Mouse (Mus musculus) heart, embryonic 15.5 days (tissue): Measurements from ENCODE around the gene Foxr1. TPM values are rescaled to one million over a fixed set of nuclear protein-coding genes. Genes with fewer than 3 reads are reported as not detected.
"Not testable (repeated sequence)": the region's sequence is repeated elsewhere in the genome, so short reads cannot be mapped to it uniquely, and the experiment has no call there.

ENCODE experiments used
- ATAC-seq: fragments of 200-750 bp; cut with Nextera tagmentation; replicated peaks from 2 replicates; pipeline ENCODE4 v1.8.0; 2017; ENCODE audit warnings: low read depth, moderate TSS enrichment; ENCODE audit not compliant: insufficient number of reproducible peaks, insufficient read depth, low FRiP score
- H3K27ac ChIP-seq: fragments of 300-500 bp; sonication (generic); 2 replicates; pipeline ENCODE4 v1.5.1; 2015; ENCODE audit warnings: mild to moderate bottlenecking, inconsistent platforms
- H3K27me3 ChIP-seq: fragments of 300-500 bp; sonication (generic); 2 replicates; pipeline ENCODE4 v1.6.1; 2015; ENCODE audit warnings: inconsistent platforms
- H3K36me3 ChIP-seq: fragments of 300-500 bp; sonication (generic); 2 replicates; pipeline ENCODE4 v1.6.1; 2015; ENCODE audit warnings: mild to moderate bottlenecking, inconsistent platforms
- H3K4me1 ChIP-seq: fragments of 300-500 bp; sonication (generic); replicated peaks from 2 replicates; pipeline ENCODE4 v1.6.1; 2015; ENCODE audit warnings: inconsistent platforms
- H3K4me2 ChIP-seq: fragments of 300-500 bp; sonication (generic); 2 replicates; pipeline ENCODE4 v1.6.1; 2015; ENCODE audit warnings: inconsistent platforms, mild to moderate bottlenecking, moderate library complexity
- H3K4me3 ChIP-seq: fragments of 300-500 bp; sonication (generic); 2 replicates; pipeline ENCODE4 v1.5.1; 2015; ENCODE audit warnings: mild to moderate bottlenecking, inconsistent platforms
- H3K9ac ChIP-seq: fragments of 300-500 bp; sonication (generic); 2 replicates; pipeline ENCODE4 v1.6.1; 2015; ENCODE audit warnings: mild to moderate bottlenecking, inconsistent platforms
- H3K9me3 ChIP-seq: fragments of 300-500 bp; sonication (generic); replicated peaks from 2 replicates; pipeline ENCODE4 v1.6.1; 2016; ENCODE audit warnings: inconsistent platforms
- WGBS: fragments of 180-500 bp; shearing (Covaris S2); methylation state at CpG from one replicate; pipeline ENCODE4 v1.1.7; 2015; ENCODE audit warnings: mixed read lengths; 5-methylcytosine and 5-hydroxymethylcytosine counted together
- polyA plus RNA-seq: library from polyadenylated mRNA; unstranded; fragments of >200 nt; fragmentation: Nextera tagmentation; extraction: Ambion mirVana; gene quantifications from 2 replicates; pipeline ENCODE4 v1.2.1, GENCODE M21; 2015

The Foxr1 gene
- polyA plus RNA-seq, 1 experiment from 2014 or later: not detected

- 76% methylated on average over 2 of the region's 2 CpGs for WGBS
- H3K9me3 ChIP-seq: no peaks in the 10 kb centered on the region
- no peak for ATAC-seq
- no peaks in the 10 kb centered on the region for H3K27me3 ChIP-seq
- no peak overlapping the region for H3K4me3 ChIP-seq
- H3K4me2 ChIP-seq: no peak overlapping the region
- peaks cover 57% of the 10 kb centered on the region for H3K36me3 ChIP-seq
- no peak overlapping the region for H3K9ac ChIP-seq
- peaks cover 19% of the 10 kb centered on the region for H3K4me1 ChIP-seq
- H3K27ac ChIP-seq: no peak overlapping the region
These were observed 30.1 kb downstream of the Foxr1 start for GRCm38 (mm10) chr9:44410647-44411336.

DNA sequence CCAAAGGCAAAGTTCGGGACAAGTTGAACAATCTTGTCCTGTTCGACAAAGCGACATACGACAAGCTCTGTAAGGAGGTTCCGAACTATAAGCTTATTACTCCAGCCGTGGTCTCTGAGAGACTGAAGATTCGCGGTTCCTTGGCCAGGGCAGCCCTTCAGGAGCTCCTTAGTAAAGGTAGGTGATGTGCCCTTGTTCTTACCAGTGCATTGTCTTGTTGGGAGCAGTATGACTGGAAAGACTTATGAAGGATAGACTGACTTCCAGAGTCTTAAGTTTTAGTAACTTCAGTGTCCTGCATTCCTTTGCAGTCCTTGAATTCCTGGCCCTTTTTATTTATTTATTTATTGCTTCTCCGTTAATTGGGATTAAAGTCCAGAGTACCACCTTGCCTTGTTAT, 32.2 kb downstream of the Foxr1 start:
- 73% methylated on average over 9 of the region's 9 CpGs for WGBS
- H3K27ac ChIP-seq, H3K27me3 ChIP-seq, ATAC-seq, H3K9me3 ChIP-seq: not testable (repeated sequence)
- Histone ChIP-seq H3K9ac (peak overlapping the region; percentile 90), H3K36me3 (peaks cover 68% of the 10 kb centered on the region), H3K4me1 (peaks cover 19% of the 10 kb centered on the region), H3K4me3 (peak overlapping the region; percentile 93), H3K4me2 (peak overlapping the region; percentile 66)

- Histone ChIP-seq H3K4me3 (peak overlapping the region; percentile 93), H3K36me3 (peaks cover 70% of the 10 kb centered on the region), H3K27ac (peak overlapping the region; percentile 98), H3K4me1 (peaks cover 19% of the 10 kb centered on the region), H3K27me3 (no peaks in the 10 kb centered on the region), H3K9ac (peak overlapping the region; percentile 90), H3K4me2 (peak overlapping the region; percentile 66), H3K9me3 (no peaks in the 10 kb centered on the region)
- no peak; the same call in 1 of the 2 replicates for ATAC-seq
- WGBS: 0% methylated on average over 24 of the region's 24 CpGs
These were observed 33.2 kb downstream of the Foxr1 start for GRCm38 (mm10) chr9:44407752-44408097.

- Histone ChIP-seq H3K36me3 (peaks cover 70% of the 10 kb centered on the region), H3K9me3 (no peaks in the 10 kb centered on the region), H3K4me1 (peaks cover 20% of the 10 kb centered on the region), H3K27me3 (no peaks in the 10 kb centered on the region), H3K9ac (peak within 1 kb of the TSS; percentile 90), H3K4me3 (peak within 1 kb of the TSS; percentile 93), H3K4me2 (peak within 1 kb of the TSS; percentile 66), H3K27ac (peak within 1 kb of the TSS; percentile 98)
- ATAC-seq: peak; percentile 94
- WGBS: under 1% methylated on average over 51 of the region's 51 CpGs
These were observed 33.8 kb downstream of the Foxr1 start, which contains the start of the genes Rps25 and Trappc4 for GRCm38 (mm10) chr9:44406906-44407751. Gene Rps25, plus strand, starts transcription at chr9:44407139. Gene Trappc4, minus strand, starts transcription at chr9:44407600.

DNA sequence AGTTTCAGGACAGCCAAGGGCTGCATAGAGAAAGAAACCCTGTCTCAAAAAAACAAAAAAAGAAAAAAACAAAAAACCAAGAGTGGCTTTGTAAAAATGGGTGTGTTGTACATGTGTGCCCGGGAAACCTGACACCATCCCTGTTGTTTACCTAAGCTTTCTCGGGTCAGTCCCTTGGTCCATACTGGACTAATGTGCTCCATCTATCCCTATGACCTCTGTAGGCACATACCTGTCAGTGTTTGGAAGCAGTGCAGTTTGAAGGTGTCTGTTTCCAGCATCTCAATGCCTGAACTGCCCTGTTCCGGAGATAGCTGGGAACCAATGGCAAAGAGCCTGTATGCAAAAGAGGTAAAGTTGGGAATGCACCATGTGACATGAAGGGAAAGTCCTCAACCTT, 35.9 kb downstream of the Foxr1 start:
- H3K4me3 ChIP-seq: no peak overlapping the region
- H3K36me3 ChIP-seq: peaks cover 64% of the 10 kb centered on the region
- peaks cover 40% of the 10 kb centered on the region for H3K4me1 ChIP-seq
- 82% methylated on average over 3 of the region's 3 CpGs for WGBS
- H3K27me3 ChIP-seq: no peaks in the 10 kb centered on the region
- H3K9ac ChIP-seq: no peak overlapping the region
- no peak overlapping the region for H3K27ac ChIP-seq
- no peak for ATAC-seq
- H3K9me3 ChIP-seq: no peaks in the 10 kb centered on the region
- H3K4me2 ChIP-seq: no peak overlapping the region

DNA sequence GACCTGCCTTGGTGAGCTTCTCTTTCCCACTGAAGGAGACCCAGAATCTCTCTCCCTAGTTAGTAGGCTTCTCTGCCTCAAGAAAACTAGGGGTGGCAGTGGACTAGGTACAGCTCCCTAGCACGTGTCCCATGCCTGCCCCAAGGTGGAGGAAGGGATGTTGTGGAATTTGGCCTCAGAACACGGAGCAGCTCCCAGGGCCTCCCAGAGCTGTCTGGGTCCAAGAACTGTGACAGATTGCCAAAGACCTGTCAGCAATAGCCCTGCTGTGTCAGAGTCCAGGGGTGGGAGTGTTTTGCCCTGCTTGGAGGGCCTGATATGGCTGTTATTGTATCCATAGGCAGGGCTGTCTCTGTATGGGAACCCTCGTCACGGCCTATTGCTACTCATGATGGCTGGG, 39.9 kb downstream of the Foxr1 start:
- peak; percentile 44 for ATAC-seq
- peaks cover 53% of the 10 kb centered on the region for H3K36me3 ChIP-seq
- no peak overlapping the region; the same call in 1 of the 2 replicates for H3K9ac ChIP-seq
- no peak overlapping the region for H3K4me2 ChIP-seq
- no peaks in the 10 kb centered on the region for H3K27me3 ChIP-seq
- no peak overlapping the region for H3K4me3 ChIP-seq
- peaks cover 50% of the 10 kb centered on the region for H3K4me1 ChIP-seq
- no peaks in the 10 kb centered on the region for H3K9me3 ChIP-seq
- H3K27ac ChIP-seq: peak overlapping the region; percentile 80
- 33% methylated on average over 4 of the region's 4 CpGs for WGBS

GRCm38 (mm10) chr9:44399795-44400114, 41.2 kb downstream of the Foxr1 start:
- no peaks in the 10 kb centered on the region for H3K9me3 ChIP-seq
- no peak for ATAC-seq
- no peak overlapping the region for H3K4me2 ChIP-seq
- no peak overlapping the region for H3K4me3 ChIP-seq
- H3K36me3 ChIP-seq: peaks cover 45% of the 10 kb centered on the region
- 92% methylated on average over 6 of the region's 6 CpGs for WGBS
- no peaks in the 10 kb centered on the region for H3K27me3 ChIP-seq
- H3K4me1 ChIP-seq: peaks cover 51% of the 10 kb centered on the region
- peak overlapping the region; percentile 80; the same call in 1 of the 2 replicates for H3K27ac ChIP-seq
- H3K9ac ChIP-seq: no peak overlapping the region

DNA sequence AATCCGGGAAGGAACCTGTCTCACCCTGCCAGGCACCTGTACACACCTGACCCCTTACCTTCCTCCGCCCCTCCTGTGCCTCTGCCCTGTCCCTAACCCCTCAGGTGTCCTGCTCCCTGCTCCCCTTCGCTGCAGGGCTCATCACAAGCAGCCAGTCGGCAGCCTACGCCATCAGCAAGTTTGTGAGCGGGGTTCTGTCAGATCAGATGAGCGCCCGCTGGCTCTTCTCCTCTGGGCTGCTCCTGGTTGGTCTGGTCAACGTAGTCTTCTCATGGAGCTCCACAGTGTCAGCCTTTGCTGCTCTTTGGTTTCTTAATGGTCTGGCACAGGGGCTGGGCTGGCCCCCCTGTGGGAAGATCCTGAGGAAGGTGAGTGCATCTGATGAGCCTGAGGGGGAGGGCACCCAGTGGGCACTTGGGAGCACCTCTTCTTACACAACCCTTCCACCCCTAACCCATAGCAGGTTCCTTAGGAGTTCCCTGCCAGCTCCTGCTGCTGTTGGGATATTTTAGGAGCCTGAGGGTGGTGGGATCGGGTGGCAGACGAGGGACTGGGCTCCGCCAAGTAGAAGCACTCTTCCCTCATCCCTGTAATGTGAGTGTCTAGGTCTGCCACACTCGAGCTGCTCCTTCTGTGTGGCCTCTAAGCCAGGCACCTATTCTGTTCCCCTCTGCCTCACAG, 41.7 kb downstream of the Foxr1 start:
- peaks cover 51% of the 10 kb centered on the region for H3K4me1 ChIP-seq
- no peak for ATAC-seq
- peaks cover 40% of the 10 kb centered on the region for H3K36me3 ChIP-seq
- WGBS: 82% methylated on average over 13 of the region's 13 CpGs
- no peaks in the 10 kb centered on the region for H3K27me3 ChIP-seq
- no peak overlapping the region for H3K4me2 ChIP-seq
- H3K27ac ChIP-seq: peak overlapping the region; percentile 80; the same call in 1 of the 2 replicates
- no peaks in the 10 kb centered on the region for H3K9me3 ChIP-seq
- no peak overlapping the region for H3K4me3 ChIP-seq
- no peak overlapping the region for H3K9ac ChIP-seq

DNA sequence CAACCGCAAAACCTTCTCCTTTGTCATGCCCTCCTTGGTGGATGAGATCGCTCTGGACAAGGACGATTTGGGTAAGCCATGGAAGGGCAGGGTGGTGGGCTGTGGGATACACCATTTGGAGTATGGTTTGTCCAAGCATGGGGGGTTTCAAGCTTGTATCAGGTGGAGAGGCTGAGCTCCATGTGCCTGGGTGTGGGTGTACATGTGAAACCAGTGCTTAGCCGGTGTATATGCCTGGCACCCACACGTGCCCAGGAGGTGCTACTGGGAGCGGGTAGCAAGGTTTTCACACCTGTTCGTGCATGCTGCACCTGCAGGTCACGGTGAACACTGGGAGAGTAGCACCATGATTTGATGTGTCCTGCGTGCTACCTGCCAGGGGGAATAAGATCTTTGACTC, 42.4 kb downstream of the Foxr1 start:
- no peak for ATAC-seq
- no peak overlapping the region for H3K27ac ChIP-seq
- H3K4me3 ChIP-seq: peak overlapping the region; percentile 83; the same call in 1 of the 2 replicates
- no peak overlapping the region; the same call in 1 of the 2 replicates for H3K9ac ChIP-seq
- peak overlapping the region; percentile 85 for H3K4me2 ChIP-seq
- H3K36me3 ChIP-seq: peaks cover 33% of the 10 kb centered on the region
- WGBS: 82% methylated on average over 9 of the region's 9 CpGs
- H3K4me1 ChIP-seq: peaks cover 51% of the 10 kb centered on the region
- no peaks in the 10 kb centered on the region for H3K9me3 ChIP-seq
- H3K27me3 ChIP-seq: no peaks in the 10 kb centered on the region

DNA sequence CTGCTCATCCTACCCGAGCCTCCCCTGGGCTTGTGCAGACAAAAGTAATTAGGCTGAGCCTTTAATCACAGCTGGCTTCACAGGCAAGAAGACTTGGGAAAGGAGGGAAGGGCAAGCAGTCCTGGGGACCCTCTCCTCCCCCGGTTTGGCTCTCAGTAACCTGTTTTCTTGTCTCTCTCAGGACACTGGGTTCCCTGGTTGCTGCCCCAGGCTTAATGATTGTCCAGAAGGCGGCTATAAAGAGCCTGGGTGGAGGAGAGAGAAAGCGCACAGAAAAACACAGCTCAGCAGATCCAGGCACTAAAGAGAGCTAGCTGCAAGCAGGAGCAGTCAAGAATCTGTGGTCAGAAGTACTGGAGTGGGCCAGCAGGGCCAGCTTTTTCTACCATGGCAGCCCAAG, 42.8 kb downstream of the Foxr1 start:
- Histone ChIP-seq H3K4me2 (peak overlapping the region; percentile 85), H3K4me3 (peak overlapping the region; percentile 83), H3K9ac (peak overlapping the region; percentile 18; the same call in 1 of the 2 replicates), H3K27ac (peak overlapping the region; percentile 95; the same call in 1 of the 2 replicates), H3K4me1 (peaks cover 51% of the 10 kb centered on the region), H3K27me3 (no peaks in the 10 kb centered on the region), H3K36me3 (peaks cover 28% of the 10 kb centered on the region), H3K9me3 (no peaks in the 10 kb centered on the region)
- WGBS: 32% methylated on average over 4 of the region's 4 CpGs
- no peak for ATAC-seq
